Mouse (Mus musculus) lung, postnatal 14 days (tissue): ENCODE results near the gene Amn.

Experiments used
- DNase-seq: peaks from one replicate; pipeline ENCODE4 v3.0.0; 2021

Amn gene

GRCm38 (mm10) chr12:111267673-111268325 is 3.1 kb upstream of the Amn start:
- DNase-seq: no peak

- DNase-seq: no peak
Measured at GRCm38 (mm10) chr12:111271406-111271805, 511 bp downstream of the Amn start.

- no peak for DNase-seq
Measured at GRCm38 (mm10) chr12:111271966-111272365, 1.1 kb downstream of the Amn start.

- DNase-seq: peak; percentile 86
Measured at GRCm38 (mm10) chr12:111272420-111272819, 1.5 kb downstream of the Amn start.

GRCm38 (mm10) chr12:111274006-111274405 is 3.1 kb downstream of the Amn start:
- DNase-seq: no peak

GRCm38 (mm10) chr12:111274447-111275149 is 3.7 kb downstream of the Amn start:
- no peak for DNase-seq

GRCm38 (mm10) chr12:111275150-111275841 is 4.4 kb downstream of the Amn start:
- no peak for DNase-seq

- DNase-seq: no peak
Measured at GRCm38 (mm10) chr12:111276371-111276770, 5.5 kb downstream of the Amn start.

- DNase-seq: no peak
Measured at GRCm38 (mm10) chr12:111283573-111283972, 12.7 kb downstream of the Amn start.

GRCm38 (mm10) chr12:111284532-111284931 is 13.6 kb downstream of the Amn start:
- no peak for DNase-seq

GRCm38 (mm10) chr12:111293025-111293424 is 22.1 kb downstream of the Amn start:
- DNase-seq: no peak

- no peak for DNase-seq
Measured at GRCm38 (mm10) chr12:111301322-111302017, 30.6 kb downstream of the Amn start.

- no peak for DNase-seq
Measured at GRCm38 (mm10) chr12:111302018-111302345, 31.1 kb downstream of the Amn start.

- no peak for DNase-seq
Measured at GRCm38 (mm10) chr12:111303702-111304337, 32.9 kb downstream of the Amn start.

GRCm38 (mm10) chr12:111306821-111307220 is 35.9 kb downstream of the Amn start:
- no peak for DNase-seq

- no peak for DNase-seq
Measured at GRCm38 (mm10) chr12:111309256-111309655, 38.4 kb downstream of the Amn start.

GRCm38 (mm10) chr12:111309931-111310330 is 39.0 kb downstream of the Amn start:
- DNase-seq: no peak

- DNase-seq: no peak
Measured at GRCm38 (mm10) chr12:111311775-111312174, 40.9 kb downstream of the Amn start.

- no peak for DNase-seq
Measured at GRCm38 (mm10) chr12:111314273-111314672, 43.4 kb downstream of the Amn start.

- no peak for DNase-seq
Measured at GRCm38 (mm10) chr12:111317694-111318093, 46.8 kb downstream of the Amn start.

- DNase-seq: peak; percentile 77
Measured at GRCm38 (mm10) chr12:111320549-111320948, 49.7 kb downstream of the Amn start.

- no peak for DNase-seq
Measured at GRCm38 (mm10) chr12:111321832-111322231, 50.9 kb downstream of the Amn start.

- DNase-seq: no peak
Measured at GRCm38 (mm10) chr12:111323423-111323822, 52.5 kb downstream of the Amn start.
